Mouse (Mus musculus): ENCODE measurements around the gene Sema4d. TPM values are rescaled to one million over a fixed set of nuclear protein-coding genes. Genes with fewer than 3 reads are reported as not detected.

The Sema4d gene
- total and polyA plus RNA-seq, 3 experiments, result 52.2 to 67.6 (median 52.2) TPM

GRCm38 (mm10) chr13:51770647-51771427 lies 22.7 kb downstream of the Sema4d start:
- Histone ChIP-seq H3K4me1 (ENCODE audit: control insufficient read depth, insufficient read depth, low read length) (no peaks in the 10 kb centered on the region; the same call in 1 of the 2 replicates), H3K9ac (ENCODE audit: low read depth, low read length) (no peak overlapping the region), H3K79me2 (replicated peaks; ENCODE audit: control insufficient read depth, insufficient read depth, low read length) (no peaks in the 10 kb centered on the region), H3K4me3 (no peak overlapping the region), H3K27me3 (ENCODE audit: control insufficient read depth, insufficient read depth, low read length) (no peaks in the 10 kb centered on the region), H3K27ac (no peak overlapping the region), H3K36me3 (ENCODE audit: control insufficient read depth, insufficient read depth, low read length) (no peaks in the 10 kb centered on the region)
- intact Hi-C loops (cut with DNase I), result no loop called here
- no peak for DNase-seq
- TF ChIP-seq CTCF (IDR thresholded peaks at IDR 0.05), result no peak
- TF ChIP-seq POLR2A (IDR thresholded peaks at IDR 0.05; ENCODE audit: insufficient read depth, low read depth, low read length), result no peak
- TF ChIP-seq EP300 (IDR thresholded peaks at IDR 0.05; ENCODE audit: insufficient read depth, low read depth, low read length), result no peak
- WGBS, result 94% methylated on average over 14 of the region's 14 CpGs

GRCm38 (mm10) chr13:51767991-51768761 lies 25.4 kb downstream of the Sema4d start:
- H3K4me1 ChIP-seq (ENCODE audit: control insufficient read depth, insufficient read depth, low read length), result no peaks in the 10 kb centered on the region
- H3K79me2 ChIP-seq (replicated peaks; ENCODE audit: control insufficient read depth, insufficient read depth, low read length), result no peaks in the 10 kb centered on the region
- no peak for TF ChIP-seq POLR2A (IDR thresholded peaks at IDR 0.05; ENCODE audit: insufficient read depth, low read depth, low read length)
- TF ChIP-seq CTCF (IDR thresholded peaks at IDR 0.05), result no peak
- TF ChIP-seq EP300 (IDR thresholded peaks at IDR 0.05; ENCODE audit: insufficient read depth, low read depth, low read length), result no peak
- no peak for DNase-seq
- H3K4me3 ChIP-seq, result no peak overlapping the region
- H3K9ac ChIP-seq (ENCODE audit: low read depth, low read length), result no peak overlapping the region
- H3K36me3 ChIP-seq (ENCODE audit: control insufficient read depth, insufficient read depth, low read length), result no peaks in the 10 kb centered on the region
- no peak overlapping the region for H3K27ac ChIP-seq
- no peaks in the 10 kb centered on the region for H3K27me3 ChIP-seq (ENCODE audit: control insufficient read depth, insufficient read depth, low read length)
- 66% methylated on average over 14 of the region's 14 CpGs for WGBS
- intact Hi-C loops (cut with DNase I), result no loop called here

DNA sequence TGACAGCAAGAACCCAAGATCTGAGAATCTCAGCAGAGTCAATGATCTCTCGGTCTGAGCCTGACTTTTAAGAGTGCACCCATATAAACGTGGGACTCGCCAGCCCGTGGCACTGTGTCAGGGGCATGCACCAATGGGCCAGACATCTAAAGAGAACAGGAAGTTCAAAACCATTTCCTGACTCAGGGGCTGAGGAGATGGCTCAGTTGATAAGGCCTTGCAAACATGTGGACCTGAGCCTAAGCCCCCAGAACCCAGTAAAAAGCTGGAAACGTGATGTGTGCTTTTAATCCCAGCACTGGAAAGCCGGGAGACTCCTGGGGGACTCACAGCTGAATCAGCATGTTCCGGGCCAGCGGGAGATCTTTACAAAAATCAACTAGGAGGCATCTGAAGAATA lies 26.0 kb downstream of the Sema4d start:
- Histone ChIP-seq H3K36me3 (ENCODE audit: control insufficient read depth, insufficient read depth, low read length) (no peaks in the 10 kb centered on the region), H3K79me2 (replicated peaks; ENCODE audit: control insufficient read depth, insufficient read depth, low read length) (no peaks in the 10 kb centered on the region), H3K27ac (no peak overlapping the region), H3K4me3 (no peak overlapping the region), H3K9ac (ENCODE audit: low read depth, low read length) (no peak overlapping the region), H3K4me1 (ENCODE audit: control insufficient read depth, insufficient read depth, low read length) (no peaks in the 10 kb centered on the region), H3K27me3 (ENCODE audit: control insufficient read depth, insufficient read depth, low read length) (no peaks in the 10 kb centered on the region)
- intact Hi-C loops (cut with DNase I), result no loop called here
- WGBS, result 64% methylated on average over 8 of the region's 8 CpGs
- no peak for DNase-seq
- TF ChIP-seq POLR2A (IDR thresholded peaks at IDR 0.05; ENCODE audit: insufficient read depth, low read depth, low read length), result no peak
- TF ChIP-seq CTCF (IDR thresholded peaks at IDR 0.05), result no peak
- TF ChIP-seq EP300 (IDR thresholded peaks at IDR 0.05; ENCODE audit: insufficient read depth, low read depth, low read length), result no peak

GRCm38 (mm10) chr13:51766756-51767155 lies 26.8 kb downstream of the Sema4d start:
- DNase-seq, result no peak
- no peaks in the 10 kb centered on the region for H3K27me3 ChIP-seq (ENCODE audit: control insufficient read depth, insufficient read depth, low read length)
- H3K4me3 ChIP-seq, result no peak overlapping the region
- H3K9ac ChIP-seq (ENCODE audit: low read depth, low read length), result no peak overlapping the region
- intact Hi-C loops (cut with DNase I), result no loop called here
- no peaks in the 10 kb centered on the region for H3K36me3 ChIP-seq (ENCODE audit: control insufficient read depth, insufficient read depth, low read length)
- WGBS, result 73% methylated on average over 4 of the region's 4 CpGs
- TF ChIP-seq CTCF (IDR thresholded peaks at IDR 0.05) (no peak), POLR2A (IDR thresholded peaks at IDR 0.05; ENCODE audit: insufficient read depth, low read depth, low read length) (no peak), EP300 (IDR thresholded peaks at IDR 0.05; ENCODE audit: insufficient read depth, low read depth, low read length) (no peak)
- no peaks in the 10 kb centered on the region for H3K79me2 ChIP-seq (replicated peaks; ENCODE audit: control insufficient read depth, insufficient read depth, low read length)
- no peak overlapping the region for H3K27ac ChIP-seq
- 0 out of 2 replicates have a peak, but pooled peaks cover 1% of the 10 kb centered on the region for H3K4me1 ChIP-seq (ENCODE audit: control insufficient read depth, insufficient read depth, low read length)

DNA sequence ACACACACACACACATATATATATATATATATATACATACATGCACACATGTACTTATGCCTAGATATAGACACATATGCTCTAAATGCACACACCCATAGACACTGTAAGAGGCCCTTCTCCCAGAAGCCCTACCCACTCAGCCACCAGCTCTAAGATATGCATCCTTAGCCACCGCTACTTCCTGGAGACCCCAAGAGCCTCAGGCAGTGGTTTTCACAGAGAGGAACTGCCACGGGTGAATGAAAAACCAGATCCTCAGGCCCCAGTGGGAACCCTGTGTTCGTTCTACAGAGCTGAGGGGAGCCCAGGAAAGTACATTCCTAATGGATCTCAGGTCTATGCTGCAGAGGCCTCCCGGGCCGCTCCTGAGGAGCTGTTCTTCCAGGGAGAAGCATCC lies 28.2 kb downstream of the Sema4d start:
- Histone ChIP-seq H3K36me3 (ENCODE audit: control insufficient read depth, insufficient read depth, low read length) (no peaks in the 10 kb centered on the region), H3K27ac (no peak overlapping the region), H3K4me3 (no peak overlapping the region), H3K79me2 (replicated peaks; ENCODE audit: control insufficient read depth, insufficient read depth, low read length) (no peaks in the 10 kb centered on the region), H3K9ac (ENCODE audit: low read depth, low read length) (no peak overlapping the region), H3K27me3 (ENCODE audit: control insufficient read depth, insufficient read depth, low read length) (no peaks in the 10 kb centered on the region), H3K4me1 (ENCODE audit: control insufficient read depth, insufficient read depth, low read length) (0 out of 2 replicates have a peak, but pooled peaks cover 3% of the 10 kb centered on the region)
- intact Hi-C loops (cut with DNase I), result no loop called here
- WGBS, result 80% methylated on average over 5 of the region's 5 CpGs
- TF ChIP-seq EP300 (IDR thresholded peaks at IDR 0.05; ENCODE audit: insufficient read depth, low read depth, low read length) (no peak), CTCF (IDR thresholded peaks at IDR 0.05) (no peak), POLR2A (IDR thresholded peaks at IDR 0.05; ENCODE audit: insufficient read depth, low read depth, low read length) (no peak)
- DNase-seq, result no peak

All from heart, adult 2 months (tissue).